ENCODE assay signal across 19 mouse cellular contexts in the genomic region with DNA sequence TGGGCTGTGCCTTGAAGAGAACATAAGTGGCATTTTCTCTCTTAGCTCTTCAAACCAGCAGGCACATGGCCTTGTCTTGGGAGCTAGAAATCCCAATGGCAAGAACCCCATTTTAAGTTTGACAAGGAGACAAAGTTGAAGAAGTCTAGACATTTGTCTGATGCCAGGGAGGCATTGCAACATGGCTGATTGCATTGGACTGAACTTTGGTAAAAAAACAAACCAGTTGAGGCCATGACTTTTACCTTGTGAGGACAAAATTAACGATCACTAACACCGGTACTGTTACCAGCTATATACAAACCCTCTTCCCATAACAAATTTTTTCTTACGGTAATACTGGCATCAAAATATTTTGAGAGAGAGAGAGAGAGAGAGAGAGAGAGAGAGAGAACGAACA. TPM values are rescaled to one million over a fixed set of nuclear protein-coding genes. Genes with fewer than 3 reads are reported as not detected.
"Had no signal": no experiment of that assay in that cellular context is flagged by ENCODE, and none has a peak within 500 bp of the region (broad histone marks: within the 10 kb centered on the region; RNA-seq: fewer than 3 reads in every experiment).

No protein-coding gene starts in this region.

- H3K4me3 ChIP-seq: limb, embryonic 12.5 days; limb, embryonic 15.5 days; lung, embryonic 15.5 days; megakaryocyte, embryonic 14.5 days; midbrain, embryonic 10.5 days; midbrain, embryonic 13.5 days; myocyte; neural tube, embryonic 13.5 days; stomach, embryonic 15.5 days had no signal

- H3K27me3 ChIP-seq: limb, embryonic 12.5 days; limb, embryonic 15.5 days; lung, embryonic 15.5 days; midbrain, embryonic 13.5 days; neural tube, embryonic 13.5 days; stomach, embryonic 15.5 days had no signal

- H3K9ac ChIP-seq: limb, embryonic 12.5 days; limb, embryonic 15.5 days; liver, embryonic 14.5 days; lung, embryonic 15.5 days; midbrain, embryonic 13.5 days; neural tube, embryonic 13.5 days; stomach, embryonic 15.5 days had no signal

- H3K27ac ChIP-seq: limb, embryonic 12.5 days; limb, embryonic 15.5 days; liver, embryonic 14.5 days; lung, embryonic 15.5 days; midbrain, embryonic 10.5 days; midbrain, embryonic 13.5 days; neural tube, embryonic 13.5 days; stomach, embryonic 15.5 days had no signal

- H3K4me1 ChIP-seq: limb, embryonic 12.5 days; limb, embryonic 15.5 days; lung, embryonic 15.5 days; midbrain, embryonic 10.5 days; midbrain, embryonic 13.5 days; neural tube, embryonic 13.5 days; stomach, embryonic 15.5 days had no signal

- H3K36me3 ChIP-seq: limb, embryonic 12.5 days; limb, embryonic 15.5 days; lung, embryonic 15.5 days; midbrain, embryonic 10.5 days; midbrain, embryonic 13.5 days; neural tube, embryonic 13.5 days; stomach, embryonic 15.5 days had no signal

- DNase-seq: left cerebral cortex, postnatal 4 days; lung, adult 18-20 months; lung, postnatal 10 days; lung, postnatal 36 days; retina, postnatal 1 day; right cerebral cortex, postnatal 25 days; spleen, adult 18-20 months; thymus, postnatal 25 days had no signal

RNA-seq across cellular contexts. Expression of gene Il2ra, which starts 50.7 kb away (rescaled TPM):
- total RNA-seq: left cerebral cortex, postnatal 4 days had no signal
- polyA plus RNA-seq: kidney, embryonic 16.5 days; limb, embryonic 12.5 days; limb, embryonic 15.5 days; midbrain, embryonic 10.5 days; myocyte had no signal
